Mouse (Mus musculus): ENCODE results near the gene Mysm1. TPM values are rescaled to one million over a fixed set of nuclear protein-coding genes. Genes with fewer than 3 reads are reported as not detected.

Gene Mysm1
- total RNA-seq, 4 experiments from 2014 or later, result 3.9 to 10.2 (median 6.9) TPM

GRCm38 (mm10) chr4:94952773-94953172 is 26.1 kb downstream of the Mysm1 start:
- no peak for DNase-seq (ENCODE audit: low spot score in 2 of 2)

DNA sequence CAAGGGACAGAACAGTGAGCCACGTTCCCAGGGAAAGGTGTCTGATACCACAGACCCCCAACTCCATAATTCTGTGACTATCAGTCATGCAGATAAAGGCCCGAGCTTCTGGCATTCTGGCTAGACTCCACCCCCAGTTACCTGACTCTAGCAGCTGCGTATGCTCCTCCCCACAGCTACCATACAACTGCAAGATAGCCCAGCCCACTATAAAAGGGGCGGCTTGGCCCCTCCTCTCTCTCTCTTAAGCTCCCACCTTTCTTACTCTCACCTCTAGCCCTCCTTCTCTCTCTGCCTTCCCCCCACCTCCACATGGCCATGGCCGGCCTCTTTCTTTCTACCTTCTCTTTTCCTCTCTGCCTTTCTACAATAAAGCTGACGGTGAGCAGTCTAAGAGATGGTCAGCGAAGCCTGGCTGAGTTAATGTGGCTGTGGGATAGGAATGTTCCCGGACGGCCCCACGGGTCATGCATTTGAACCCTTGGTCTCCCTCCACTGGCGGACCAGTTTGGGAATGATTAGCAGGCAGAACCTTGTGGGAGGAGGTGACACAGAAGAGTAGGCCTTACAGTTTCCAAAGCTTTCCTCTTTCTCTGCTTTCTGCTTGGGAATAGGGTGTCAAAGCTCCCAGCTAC is 37.6 kb downstream of the Mysm1 start:
- no peak for DNase-seq (ENCODE audit: low spot score in 2 of 2)

DNA sequence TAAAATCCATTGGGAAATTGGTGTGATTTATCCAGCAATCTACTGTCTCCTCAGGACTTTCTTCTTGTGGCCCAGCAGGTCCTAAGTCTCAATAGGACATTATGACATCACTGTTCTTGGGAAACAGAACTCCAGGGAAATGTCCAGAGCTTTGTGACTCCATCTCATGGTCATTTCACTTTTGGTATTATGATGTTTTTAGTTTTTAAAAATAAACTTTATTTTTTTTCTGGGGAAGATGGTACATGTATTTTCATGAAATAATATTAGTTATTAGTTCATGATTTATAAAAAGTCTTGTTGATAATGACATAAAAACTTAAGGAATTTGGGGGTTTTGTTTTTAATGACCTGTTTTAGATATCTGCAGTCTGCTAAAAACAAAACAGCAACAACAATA is 50.2 kb downstream of the Mysm1 start, which contains the start of gene Eqtn:
Gene Eqtn, minus strand, starts transcription at position 101 of the 400 bp plus-strand sequence.
- no peak for DNase-seq (ENCODE audit: low spot score in 2 of 2)

- no peak for DNase-seq (ENCODE audit: low spot score in 2 of 2)
These were observed 77.1 kb downstream of the Mysm1 start for GRCm38 (mm10) chr4:94901780-94902179.

- no peak for DNase-seq (ENCODE audit: low spot score in 2 of 2)
These were observed 78.2 kb downstream of the Mysm1 start for GRCm38 (mm10) chr4:94900744-94901143.

Other genes with a start within 250 kb of the Mysm1 start
- 10 to 100 TPM in 2 of 4 experiments, 1 to 10 TPM in 2; 7.4 to 10.6 (median 9.3) TPM for gene Tek, start 239.8 kb downstream of the Mysm1 start, total RNA-seq (2022)
- gene Eqtn, start 50.3 kb downstream of the Mysm1 start, total RNA-seq (2022), result 1 to 10 TPM in 1 of 4 experiments, under 1 TPM in 3; 0.75 to 1.1 (median 0.84) TPM
- 10 to 100 TPM; 43.7 to 85.1 (median 58.2) TPM for gene Jun, start 73.1 kb upstream of the Mysm1 start, total RNA-seq (2022)

Measured in gastrocnemius, adult 8-10 months (tissue).